In the genomic region with DNA sequence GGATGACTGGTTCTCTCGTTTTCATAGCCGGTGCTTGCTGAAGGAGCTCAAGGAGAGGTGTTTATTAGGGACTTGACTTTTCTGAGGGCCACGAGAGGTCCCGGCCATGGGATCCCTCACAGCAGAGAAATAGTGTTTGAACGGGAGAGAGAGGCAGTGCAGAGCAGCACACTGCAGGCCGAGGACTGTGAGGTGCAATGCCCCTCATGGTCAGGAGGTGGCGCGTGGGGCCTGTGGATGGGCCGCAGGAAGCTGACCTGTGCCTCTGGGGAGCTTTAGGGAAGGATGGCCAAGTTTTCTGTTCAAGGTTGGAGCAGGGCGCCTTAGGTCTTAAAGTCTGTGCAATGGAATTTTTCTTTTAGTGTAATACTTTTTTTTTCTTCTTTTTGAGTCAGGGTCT, we compare ENCODE assay signal across 9 mouse cellular contexts. TPM values are rescaled to one million over a fixed set of nuclear protein-coding genes. Genes with fewer than 3 reads are reported as not detected.
A peak's percentile ranks its signal among the peaks of the same experiment; 100 is the strongest.
DNase-seq lines count a peak whose midpoint lies in the region; ATAC-seq and TF ChIP-seq lines count a peak whose summit lies in the region.
"Had no signal": no experiment of that assay in that cellular context is flagged by ENCODE, and none has a peak within 500 bp of the region (broad histone marks: within the 10 kb centered on the region; RNA-seq: fewer than 3 reads in every experiment).

No protein-coding gene starts in this region.

- TF ChIP-seq EP300 in heart, postnatal 0 days (IDR thresholded peaks at IDR 0.05; ENCODE audit: low read depth), result no peak
- TF ChIP-seq EP300 in liver, embryonic 14.5 days (IDR thresholded peaks at IDR 0.05; ENCODE audit: low read depth), result no peak

- ATAC-seq in midbrain, embryonic 14.5 days (ENCODE audit: low FRiP score, low TSS enrichment), result no peak
- ATAC-seq in midbrain, embryonic 16.5 days, result no peak
- ATAC-seq in embryonic facial prominence, embryonic 11.5 days (replicated peaks; ENCODE audit: insufficient number of reproducible peaks, low FRiP score, low TSS enrichment, low read depth), result no peak
- ATAC-seq in heart, postnatal 0 days (ENCODE audit: insufficient read depth, low read depth), result peak; percentile 52; the same call in 1 of the 2 replicates
- no peak for ATAC-seq in liver, embryonic 14.5 days (ENCODE audit: insufficient read depth)

- H3K9ac ChIP-seq in midbrain, embryonic 14.5 days (replicated peaks; ENCODE audit: low read length), result no peak overlapping the region
- H3K9ac ChIP-seq in midbrain, embryonic 16.5 days (ENCODE audit: low read depth, low read length), result no peak overlapping the region
- H3K9ac ChIP-seq in embryonic facial prominence, embryonic 11.5 days (replicated peaks; ENCODE audit: low read length), result no peak overlapping the region
- no peak overlapping the region for H3K9ac ChIP-seq in heart, postnatal 0 days (replicated peaks; ENCODE audit: low read depth, low read length)
- H3K9ac ChIP-seq in liver, embryonic 14.5 days (replicated peaks), result no peak overlapping the region

- TF ChIP-seq CTCF in heart, postnatal 0 days (IDR thresholded peaks at IDR 0.05; ENCODE audit: low read depth), result peak; percentile 87
- peak; percentile 90 for TF ChIP-seq CTCF in liver, embryonic 14.5 days (IDR thresholded peaks at IDR 0.05; ENCODE audit: low read depth)

- H3K27me3 ChIP-seq in midbrain, embryonic 14.5 days (ENCODE audit: control insufficient read depth, insufficient read depth, low read length), result no peaks in the 10 kb centered on the region
- no peaks in the 10 kb centered on the region for H3K27me3 ChIP-seq in midbrain, embryonic 16.5 days (ENCODE audit: control insufficient read depth, insufficient read depth, low read depth, low read length)
- no peaks in the 10 kb centered on the region for H3K27me3 ChIP-seq in embryonic facial prominence, embryonic 11.5 days (ENCODE audit: control insufficient read depth, insufficient read depth, low read length)
- H3K27me3 ChIP-seq in heart, postnatal 0 days (ENCODE audit: control insufficient read depth, insufficient read depth, low read length), result no peaks in the 10 kb centered on the region
- H3K27me3 ChIP-seq in liver, embryonic 14.5 days (ENCODE audit: control insufficient read depth, insufficient read depth, low read length), result no peaks in the 10 kb centered on the region

- no peaks in the 10 kb centered on the region for H3K4me1 ChIP-seq in midbrain, embryonic 14.5 days (ENCODE audit: control insufficient read depth, insufficient read depth, low read length)
- H3K4me1 ChIP-seq in midbrain, embryonic 16.5 days (ENCODE audit: control insufficient read depth, insufficient read depth, low read length), result no peaks in the 10 kb centered on the region
- no peaks in the 10 kb centered on the region for H3K4me1 ChIP-seq in embryonic facial prominence, embryonic 11.5 days (ENCODE audit: control insufficient read depth, insufficient read depth, low read length)
- peaks cover 10% of the 10 kb centered on the region; the same call in 1 of the 2 replicates for H3K4me1 ChIP-seq in heart, postnatal 0 days (ENCODE audit: control insufficient read depth, insufficient read depth)
- no peaks in the 10 kb centered on the region for H3K4me1 ChIP-seq in liver, embryonic 14.5 days (replicated peaks; ENCODE audit: control insufficient read depth in 2 of 2, insufficient read depth in 2 of 2, low read length in 1 of 2)

- no peak overlapping the region for H3K4me3 ChIP-seq in midbrain, embryonic 14.5 days (replicated peaks; ENCODE audit: low read depth, low read length)
- no peak overlapping the region for H3K4me3 ChIP-seq in midbrain, embryonic 16.5 days (ENCODE audit: low read depth, low read length)
- H3K4me3 ChIP-seq in embryonic facial prominence, embryonic 11.5 days (ENCODE audit: low read depth, low read length), result no peak overlapping the region
- H3K4me3 ChIP-seq in heart, postnatal 0 days (ENCODE audit: low read depth, low read length), result no peak overlapping the region
- no peak overlapping the region for H3K4me3 ChIP-seq in liver, embryonic 14.5 days (ENCODE audit: insufficient read depth in 1 of 2, low read depth in 2 of 2, low read length in 2 of 2)
- H3K4me3 ChIP-seq: erythroblast, embryonic 14.5 days had no signal

- H3K36me3 ChIP-seq in midbrain, embryonic 14.5 days (ENCODE audit: control insufficient read depth, insufficient read depth, low read length), result peaks cover 6% of the 10 kb centered on the region
- peaks cover 3% of the 10 kb centered on the region; the same call in 1 of the 2 replicates for H3K36me3 ChIP-seq in midbrain, embryonic 16.5 days (ENCODE audit: control insufficient read depth, insufficient read depth, low read length)
- no peaks in the 10 kb centered on the region; the same call in 1 of the 2 replicates for H3K36me3 ChIP-seq in embryonic facial prominence, embryonic 11.5 days (replicated peaks; ENCODE audit: control insufficient read depth, insufficient read depth, low read depth, low read length)
- peaks cover 22% of the 10 kb centered on the region; the same call in 1 of the 2 replicates for H3K36me3 ChIP-seq in heart, postnatal 0 days (replicated peaks; ENCODE audit: control insufficient read depth, insufficient read depth, low read length)
- peaks cover 2% of the 10 kb centered on the region for H3K36me3 ChIP-seq in liver, embryonic 14.5 days (replicated peaks; ENCODE audit: control insufficient read depth, insufficient read depth, low read depth)

- H3K4me2 ChIP-seq in midbrain, embryonic 14.5 days (ENCODE audit: low read length), result no peak overlapping the region
- H3K4me2 ChIP-seq in midbrain, embryonic 16.5 days (ENCODE audit: low read length), result no peak overlapping the region
- H3K4me2 ChIP-seq in embryonic facial prominence, embryonic 11.5 days (ENCODE audit: low read depth, low read length), result no peak overlapping the region
- no peak overlapping the region for H3K4me2 ChIP-seq in heart, postnatal 0 days (ENCODE audit: low read depth, low read length)
- H3K4me2 ChIP-seq in liver, embryonic 14.5 days (ENCODE audit: low read depth), result no peak overlapping the region

- WGBS in midbrain, embryonic 14.5 days, result 31% methylated on average over 10 of the region's 10 CpGs
- WGBS in midbrain, embryonic 16.5 days, result 39% methylated on average over 10 of the region's 10 CpGs
- 30% methylated on average over 10 of the region's 10 CpGs for WGBS in embryonic facial prominence, embryonic 11.5 days
- 24% methylated on average over 10 of the region's 10 CpGs for WGBS in heart, postnatal 0 days
- 37% methylated on average over 10 of the region's 10 CpGs for WGBS in liver, embryonic 14.5 days (ENCODE audit: insufficient replicate concordance)

- DNase-seq in midbrain, embryonic 14.5 days, result peak; percentile 80
- DNase-seq in adrenal gland, postnatal 14 days, result peak; percentile 89
- peak; percentile 71 for DNase-seq in embryonic facial prominence, embryonic 11.5 days (ENCODE audit: low spot score)
- peak; percentile 51 for DNase-seq in heart, postnatal 0 days (ENCODE audit: low spot score)
- peak in 1 of 3 experiments; percentile 9 for DNase-seq in liver, embryonic 14.5 days (ENCODE audit: low read depth in 3 of 3, low spot score in 3 of 3)
- DNase-seq in retina, postnatal 1 day, result peak; percentile 69
- DNase-seq in Muller cell, postnatal 12 days (ENCODE audit: inconsistent ontology term), result no peak

- H3K27ac ChIP-seq in midbrain, embryonic 14.5 days (replicated peaks; ENCODE audit: low read depth, low read length), result no peak overlapping the region
- no peak overlapping the region for H3K27ac ChIP-seq in midbrain, embryonic 16.5 days (ENCODE audit: low read length)
- H3K27ac ChIP-seq in embryonic facial prominence, embryonic 11.5 days (replicated peaks; ENCODE audit: low read depth, low read length), result no peak overlapping the region
- H3K27ac ChIP-seq in heart, postnatal 0 days (ENCODE audit: low read depth), result no peak overlapping the region
- H3K27ac ChIP-seq in liver, embryonic 14.5 days, result no peak overlapping the region

- no peaks in the 10 kb centered on the region for H3K9me3 ChIP-seq in midbrain, embryonic 14.5 days (ENCODE audit: control insufficient read depth, low read length)
- H3K9me3 ChIP-seq in midbrain, embryonic 16.5 days (replicated peaks; ENCODE audit: control insufficient read depth, low read length, poor library complexity, severe bottlenecking), result no peaks in the 10 kb centered on the region
- no peaks in the 10 kb centered on the region for H3K9me3 ChIP-seq in embryonic facial prominence, embryonic 11.5 days (replicated peaks; ENCODE audit: control insufficient read depth, low read length)
- H3K9me3 ChIP-seq in heart, postnatal 0 days (replicated peaks; ENCODE audit: control insufficient read depth, low read length), result no peaks in the 10 kb centered on the region
- H3K9me3 ChIP-seq in liver, embryonic 14.5 days (ENCODE audit: control insufficient read depth, low read length), result no peaks in the 10 kb centered on the region

RNA-seq across cellular contexts. Expression of gene Tbc1d22a, which starts 25.5 kb away (rescaled TPM):
- polyA plus RNA-seq in midbrain, embryonic 14.5 days (2014; fragmentation: Nextera tagmentation; extraction: Ambion mirVana), result 9.3 and 11.9 TPM in 2 replicates
- 12.8 and 13.5 TPM in 2 replicates for polyA plus RNA-seq in midbrain, embryonic 16.5 days (2015; fragmentation: Nextera tagmentation; extraction: Ambion mirVana)
- 26.8 and 32.0 TPM in 2 replicates for total RNA-seq in adrenal gland, postnatal 14 days (2021)
- polyA plus RNA-seq in embryonic facial prominence, embryonic 11.5 days (2014; fragmentation: Nextera tagmentation; extraction: Ambion mirVana), result 6.2 and 7.6 TPM in 2 replicates
- total RNA-seq in heart, postnatal 0 days (2014; rRNA removed; ENCODE audit: low replicate concordance), result 26.6 and 31.4 TPM in 2 replicates
- 9.7 and 10.0 TPM in 2 replicates for polyA plus RNA-seq in heart, postnatal 0 days (2015; fragmentation: Nextera tagmentation; extraction: Ambion mirVana)
- 5.8 and 6.4 TPM in 2 replicates for polyA plus RNA-seq in liver, embryonic 14.5 days (2012; rRNA removed)
- 4.1 and 4.9 TPM in 2 replicates for polyA plus RNA-seq in liver, embryonic 14.5 days (2014; fragmentation: Nextera tagmentation; extraction: Ambion mirVana)

RNA-seq across cellular contexts. Expression of gene Cerk, which starts 53.9 kb away (rescaled TPM):
- 20.3 and 23.5 TPM in 2 replicates for polyA plus RNA-seq in midbrain, embryonic 14.5 days (2014; fragmentation: Nextera tagmentation; extraction: Ambion mirVana)
- polyA plus RNA-seq in midbrain, embryonic 16.5 days (2015; fragmentation: Nextera tagmentation; extraction: Ambion mirVana), result 22.6 and 25.0 TPM in 2 replicates
- 31.5 and 33.0 TPM in 2 replicates for total RNA-seq in adrenal gland, postnatal 14 days (2021)
- polyA plus RNA-seq in embryonic facial prominence, embryonic 11.5 days (2014; fragmentation: Nextera tagmentation; extraction: Ambion mirVana), result 16.3 and 17.6 TPM in 2 replicates
- total RNA-seq in heart, postnatal 0 days (2014; rRNA removed; ENCODE audit: low replicate concordance), result 25.3 and 28.2 TPM in 2 replicates
- polyA plus RNA-seq in heart, postnatal 0 days (2015; fragmentation: Nextera tagmentation; extraction: Ambion mirVana), result 12.1 and 14.5 TPM in 2 replicates
- polyA plus RNA-seq in liver, embryonic 14.5 days (2012; rRNA removed), result 2.4 and 2.9 TPM in 2 replicates
- polyA plus RNA-seq in liver, embryonic 14.5 days (2014; fragmentation: Nextera tagmentation; extraction: Ambion mirVana), result 2.7 and 3.3 TPM in 2 replicates
